Mouse (Mus musculus) embryonic stem cell, embryonic (primary cell): ENCODE measurements around the gene Peli2.

Experiments used
- CTCF ChIA-PET, 4 experiments: fragments of 300-600 bp in 2 of 4; fragments of 350-600 bp in 2 of 4; sonication (Branson Sonifier 250); formaldehyde crosslinking; loops; one replicate each; lab custom pipeline; 2022; ENCODE audit warnings: inconsistent platforms in 2 of 4; lab: Charles Lee
- POLR2A ChIA-PET, 4 experiments: fragments of 300-600 bp in 2 of 4; fragments of 350-600 bp in 2 of 4; sonication (Branson Sonifier 250); formaldehyde crosslinking; loops; one replicate each; lab custom pipeline; 2022; ENCODE audit warnings: antibody characterized with exemption in 4 of 4, inconsistent platforms in 1 of 4; lab: Charles Lee

Peli2 gene

DNA sequence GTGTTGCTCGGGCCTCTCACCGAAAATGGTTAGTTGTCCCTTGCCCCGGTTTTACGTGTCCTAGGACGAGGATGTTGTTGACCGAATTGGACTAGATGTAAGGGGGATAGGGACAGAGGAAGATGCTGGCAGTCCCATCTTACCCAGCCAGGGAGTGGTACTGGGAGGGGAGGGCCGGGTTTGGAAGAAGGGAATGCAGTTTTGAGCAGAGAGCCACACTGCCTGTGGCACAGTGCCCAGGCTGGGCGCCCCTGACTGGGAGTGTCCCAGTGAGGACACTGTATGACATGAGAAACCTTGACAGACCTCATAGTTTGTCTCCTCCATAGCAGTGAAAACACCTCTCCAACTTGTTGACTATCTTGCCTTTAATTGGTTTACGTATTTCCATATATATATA lies 45.8 kb downstream of the Peli2 start:
- ChIA-PET POLR2A (interaction anchor here in 1 of 4 experiments (0.7 kb wide), 1 partner anchor 29 kb away, joined by 3 read pairs; no protein-coding TSS in a partner anchor), CTCF (no interaction called here)

DNA sequence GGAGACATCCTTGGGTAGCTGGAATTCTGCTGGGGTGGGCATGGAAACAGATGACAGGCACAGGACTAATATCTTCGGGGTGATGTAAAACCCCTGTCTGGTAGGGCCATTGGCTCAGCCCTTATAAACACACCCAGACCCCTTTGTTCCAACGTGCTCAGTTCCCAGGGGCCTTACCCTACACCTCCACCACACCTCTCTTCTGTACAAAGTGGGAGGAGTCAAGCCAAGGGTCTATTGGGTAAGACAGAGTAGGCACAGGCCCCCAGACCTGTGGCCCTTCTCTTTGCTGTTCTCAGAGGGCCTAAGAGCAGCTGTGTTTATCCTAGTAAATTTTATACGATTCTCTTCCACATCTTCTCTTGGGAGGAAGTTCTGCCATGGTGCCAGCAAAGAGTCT lies 46.4 kb downstream of the Peli2 start:
- CTCF ChIA-PET, result interaction anchor here in 1 of 4 experiments (1.0 kb wide), 1 partner anchor 172 kb away, joined by 3 read pairs; no protein-coding TSS in a partner anchor
- POLR2A ChIA-PET, result interaction anchor here in 1 of 4 experiments (0.7 kb wide), 1 partner anchor 29 kb away, joined by 3 read pairs; no protein-coding TSS in a partner anchor

DNA sequence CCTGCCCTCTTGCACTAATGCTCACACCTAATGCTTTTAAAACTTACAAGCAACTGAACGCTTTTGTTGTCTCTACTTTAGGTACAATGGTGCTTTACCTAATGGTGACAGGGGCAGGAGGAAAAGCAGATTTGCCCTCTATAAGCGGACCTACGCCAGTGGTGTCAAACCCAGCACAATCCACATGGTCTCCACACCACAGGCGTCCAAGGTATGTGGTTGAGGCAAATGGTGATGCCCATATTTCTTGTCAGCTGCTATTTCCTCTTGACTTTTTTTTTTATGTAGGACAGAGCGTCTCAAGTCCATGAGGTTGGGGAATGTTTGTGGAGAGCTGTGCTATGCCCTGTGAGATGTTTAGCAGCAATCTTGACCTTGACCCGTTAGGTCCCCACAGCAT lies 47.5 kb downstream of the Peli2 start:
- ChIA-PET POLR2A (interaction anchor here in 1 of 4 experiments (0.6 kb wide), 2 partner anchors 9 to 39 kb away, joined by 3 to 4 read pairs; no protein-coding TSS in a partner anchor), CTCF (no interaction called here)

DNA sequence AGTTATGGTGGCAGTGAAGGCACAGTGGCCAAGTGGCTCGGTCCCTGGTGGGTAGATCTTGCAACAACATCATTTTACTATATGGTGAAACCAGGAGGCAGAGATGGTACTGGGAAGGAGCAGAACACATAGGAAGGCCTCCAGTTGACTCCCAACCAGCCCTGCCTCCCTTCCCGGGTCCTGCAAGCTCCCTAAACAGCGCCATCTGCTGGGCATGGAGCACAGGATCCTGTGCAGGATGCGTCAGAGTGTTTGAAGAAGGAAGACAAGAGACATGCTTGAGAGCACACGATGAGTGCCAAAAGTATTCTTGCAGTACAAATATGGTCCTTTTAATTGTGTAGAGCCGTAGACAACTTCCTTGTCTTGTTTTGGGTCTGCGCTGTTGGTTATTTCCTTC lies 49.3 kb downstream of the Peli2 start:
- CTCF ChIA-PET, result interaction anchor here in 3 of 4 experiments (0.6 to 1.6 kb wide), 11 partner anchors 10 to 384 kb away, joined by 3 to 8 read pairs (median 5); no protein-coding TSS in a partner anchor
- POLR2A ChIA-PET, result interaction anchor here in 1 of 4 experiments (0.8 to 1.2 kb wide), 4 partner anchors 8 to 80 kb away, joined by 3 read pairs; partner anchors contain the start of gene Peli2

DNA sequence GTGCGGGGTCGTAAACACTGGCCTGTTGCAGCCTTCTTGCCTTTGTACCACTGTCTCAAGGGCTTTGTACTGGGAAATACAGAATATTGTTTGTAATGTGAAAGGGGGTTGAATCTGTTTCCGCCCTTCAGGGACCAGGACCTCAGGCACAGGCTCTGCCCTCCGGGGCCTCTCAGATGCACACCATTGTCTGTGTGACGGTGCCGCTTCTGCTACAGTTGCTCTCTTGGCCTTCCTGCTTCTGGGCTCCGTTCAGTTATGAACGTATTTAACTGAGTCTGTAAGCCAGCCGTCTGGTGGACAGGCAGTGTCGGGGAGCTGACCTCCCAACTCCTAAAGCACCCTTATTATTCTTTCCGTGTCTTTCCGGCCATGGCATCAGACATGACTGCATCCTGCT lies 50.6 kb downstream of the Peli2 start:
- CTCF ChIA-PET, result interaction anchor here in 1 of 4 experiments (0.9 kb wide), 1 partner anchor 59 kb away, joined by 3 read pairs; no protein-coding TSS in a partner anchor
- POLR2A ChIA-PET, result interaction anchor here in 2 of 4 experiments (0.6 to 1.2 kb wide), 3 partner anchors 9 to 33 kb away, joined by 3 read pairs; no protein-coding TSS in a partner anchor

DNA sequence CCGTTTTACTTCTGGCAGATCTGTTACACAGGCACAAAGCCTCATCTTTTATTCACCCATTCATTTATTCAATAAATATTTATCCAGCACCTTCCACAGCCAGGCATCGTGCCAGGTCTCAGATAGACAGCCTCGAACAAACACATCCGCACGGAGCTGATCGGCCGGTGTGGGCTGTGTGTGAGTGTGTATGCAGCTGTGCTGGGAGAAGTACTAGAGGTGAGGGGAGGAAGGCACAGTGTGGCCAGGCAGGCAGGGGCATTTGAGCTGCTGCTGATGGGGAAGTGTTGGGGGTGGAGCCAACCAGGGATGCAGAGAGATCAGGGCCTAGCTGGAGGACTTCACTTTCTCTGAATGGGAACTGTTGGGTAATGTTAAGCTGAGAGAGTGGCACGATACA lies 51.4 kb downstream of the Peli2 start:
- POLR2A ChIA-PET, result interaction anchor here in 2 of 4 experiments (0.6 to 1.2 kb wide), 2 partner anchors 9 to 32 kb away, joined by 3 read pairs; no protein-coding TSS in a partner anchor

DNA sequence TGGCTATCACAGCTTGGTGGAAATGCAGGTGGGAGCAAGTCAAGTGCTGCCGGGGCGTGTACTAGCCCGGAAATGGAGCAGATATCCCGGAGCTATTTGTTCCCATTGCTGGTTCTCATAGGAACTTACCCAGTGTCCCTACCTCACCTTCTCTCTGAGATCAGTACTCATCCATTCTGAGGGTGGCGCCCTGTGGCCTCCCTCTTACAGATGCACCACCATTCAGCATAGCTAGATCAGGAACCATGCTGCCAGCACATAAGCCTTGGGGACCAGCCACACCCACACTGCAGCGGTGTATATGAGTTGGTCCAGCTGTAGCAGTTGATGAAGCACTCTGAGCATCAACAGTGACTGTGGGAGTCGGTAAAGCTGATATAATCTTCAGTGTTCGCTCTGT lies 52.3 kb downstream of the Peli2 start:
- CTCF ChIA-PET, result interaction anchor here in 1 of 4 experiments (0.9 kb wide), 1 partner anchor 10 kb away, joined by 3 read pairs; no protein-coding TSS in a partner anchor
- POLR2A ChIA-PET, result interaction anchor here in 1 of 4 experiments (1.2 to 1.4 kb wide), 3 partner anchors 9 to 48 kb away, joined by 3 to 4 read pairs (median 3); no protein-coding TSS in a partner anchor

More for the DNA sequence above, 51.4 kb downstream of the Peli2 start:
- CTCF ChIA-PET, result interaction anchor here in 2 of 4 experiments (0.6 to 0.9 kb wide), 2 partner anchors 11 to 323 kb away, joined by 3 to 4 read pairs; no protein-coding TSS in a partner anchor

DNA sequence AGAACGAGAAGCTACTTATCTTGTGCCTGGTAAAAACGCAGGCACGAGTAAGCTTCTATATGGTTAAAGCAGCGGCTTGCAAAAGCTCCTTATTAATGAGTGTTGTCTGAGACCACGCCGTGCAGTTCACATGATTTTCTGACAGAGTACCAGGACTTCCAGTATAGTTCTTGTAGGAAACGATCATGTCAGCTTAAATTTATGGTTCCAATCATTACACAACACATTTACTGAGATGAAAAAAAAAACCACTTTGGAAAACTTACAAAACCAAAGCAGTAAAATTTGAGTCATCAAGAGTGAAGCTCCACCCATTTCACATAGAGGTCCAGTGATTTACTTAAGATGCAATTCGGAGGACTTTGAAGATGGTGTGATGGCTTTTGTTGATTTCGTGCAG lies 53.2 kb downstream of the Peli2 start:
- ChIA-PET CTCF (interaction anchor here in 1 of 4 experiments (0.7 kb wide), 2 partner anchors 11 to 185 kb away, joined by 3 to 7 read pairs; no protein-coding TSS in a partner anchor), POLR2A (interaction anchor here in 1 of 4 experiments (0.9 to 1.8 kb wide), 3 partner anchors 9 to 18 kb away, joined by 3 to 6 read pairs (median 3); no protein-coding TSS in a partner anchor)

DNA sequence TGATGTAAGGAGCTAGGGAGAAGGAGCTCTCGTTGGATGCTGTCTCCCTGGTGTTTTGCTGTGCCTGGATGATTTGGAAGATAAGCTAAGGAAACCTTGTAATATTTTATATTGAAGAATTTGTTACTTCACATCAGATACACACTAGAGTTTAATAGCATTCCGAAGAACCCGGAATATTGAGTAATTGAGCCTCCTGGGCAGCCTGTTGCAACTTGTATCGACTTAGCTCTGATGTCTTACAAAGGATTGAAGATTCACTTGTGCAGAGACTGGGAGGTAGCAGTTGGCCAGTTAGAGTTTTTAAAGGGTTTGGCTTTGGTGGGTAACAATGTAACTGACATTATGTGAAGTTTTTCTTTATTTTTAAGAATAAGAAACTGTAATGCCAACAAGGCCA lies 53.7 kb downstream of the Peli2 start:
- CTCF ChIA-PET, result interaction anchor here in 1 of 4 experiments (0.7 kb wide), 1 partner anchor 11 kb away, joined by 3 read pairs; no protein-coding TSS in a partner anchor

DNA sequence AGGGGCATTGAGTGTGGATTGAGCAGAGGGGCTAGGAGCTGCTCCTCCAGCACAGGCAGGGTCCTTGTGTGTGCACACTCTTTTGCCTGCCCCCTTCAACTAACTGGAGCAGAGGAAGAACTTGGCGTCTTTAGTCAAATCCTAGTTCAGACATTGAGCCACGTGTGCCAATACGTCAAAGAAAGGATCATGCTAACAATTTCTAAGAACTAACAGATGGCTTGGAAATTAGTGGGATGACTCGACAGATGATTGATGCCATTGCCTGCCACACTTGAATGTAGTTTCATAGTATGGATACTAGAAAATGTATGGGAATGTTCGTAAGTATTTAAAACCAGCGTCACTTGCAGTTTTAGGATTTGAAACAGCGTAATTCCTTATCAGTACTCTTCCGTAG lies 54.5 kb downstream of the Peli2 start:
- CTCF ChIA-PET, result interaction anchor here in 1 of 4 experiments (0.5 kb wide), 1 partner anchor 804 kb away, joined by 5 read pairs; no protein-coding TSS in a partner anchor
- POLR2A ChIA-PET, result interaction anchor here in 1 of 4 experiments (1.8 kb wide), 1 partner anchor 11 kb away, joined by 6 read pairs; no protein-coding TSS in a partner anchor

More for the DNA sequence above, 53.7 kb downstream of the Peli2 start:
- POLR2A ChIA-PET, result interaction anchor here in 1 of 4 experiments (0.9 to 1.8 kb wide), 2 partner anchors 10 to 14 kb away, joined by 3 to 6 read pairs; no protein-coding TSS in a partner anchor

DNA sequence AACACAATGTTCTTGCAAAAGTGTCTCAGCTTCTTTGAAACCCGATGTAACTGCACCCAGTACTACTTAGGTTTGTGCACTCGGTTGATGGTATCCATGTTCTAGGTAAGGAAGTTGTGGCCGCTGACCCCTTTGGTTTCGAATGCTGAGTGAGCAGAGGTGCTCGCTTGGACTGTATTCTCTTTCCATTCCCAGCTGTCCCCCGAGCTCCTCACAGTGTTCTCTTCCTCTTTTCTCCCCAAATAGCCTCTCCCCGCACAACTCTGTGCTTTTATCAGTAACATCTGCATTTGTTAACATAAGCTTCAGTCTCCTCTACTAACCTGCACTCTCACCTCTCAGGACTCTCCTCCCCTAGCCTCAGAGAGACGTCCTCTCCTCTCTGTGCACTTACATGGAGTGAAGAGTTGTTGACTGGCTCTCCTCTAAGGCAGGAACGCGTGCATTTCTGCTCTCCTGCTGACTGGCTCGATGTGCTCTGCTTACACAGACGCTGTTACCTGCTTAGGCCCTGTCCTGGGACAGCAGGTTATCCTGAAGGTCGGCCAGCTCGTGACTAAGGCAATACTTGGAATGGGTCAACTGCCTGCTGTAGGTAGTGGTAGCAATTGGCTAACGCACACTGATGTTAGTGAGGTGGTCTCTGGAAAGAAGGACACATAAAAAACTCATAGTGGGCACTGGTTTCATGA lies 57.8 kb downstream of the Peli2 start:
- CTCF ChIA-PET, result interaction anchor here in 2 of 4 experiments (0.6 to 1.5 kb wide), 2 partner anchors 180 to 349 kb away, joined by 3 to 18 read pairs; no protein-coding TSS in a partner anchor
- POLR2A ChIA-PET, result interaction anchor here in 2 of 4 experiments (0.6 to 1.3 kb wide), 6 partner anchors 9 to 343 kb away, joined by 3 to 6 read pairs (median 3); no protein-coding TSS in a partner anchor

DNA sequence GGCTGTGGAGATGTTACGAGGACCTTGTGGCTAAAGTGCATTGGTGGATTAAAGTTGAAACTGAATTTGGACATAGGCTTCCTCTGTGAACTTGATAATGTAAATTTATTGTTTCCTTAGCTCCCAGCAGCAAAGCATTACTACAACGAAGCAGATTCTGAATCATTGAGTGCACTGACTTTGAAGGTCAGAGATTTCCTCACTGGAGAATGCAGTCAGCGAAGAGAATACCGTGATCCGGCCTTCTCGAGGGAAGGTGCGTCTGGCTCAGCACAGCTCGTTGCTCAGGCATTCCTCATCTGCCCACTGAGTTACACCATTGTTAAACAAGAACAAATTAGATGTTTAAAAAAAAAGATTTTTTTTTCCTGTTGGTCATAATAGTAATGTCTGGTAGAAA lies 58.4 kb downstream of the Peli2 start:
- ChIA-PET POLR2A (interaction anchor here in 2 of 4 experiments (0.6 to 1.3 kb wide), 5 partner anchors 9 to 344 kb away, joined by 3 to 6 read pairs (median 3); no protein-coding TSS in a partner anchor), CTCF (no interaction called here)

DNA sequence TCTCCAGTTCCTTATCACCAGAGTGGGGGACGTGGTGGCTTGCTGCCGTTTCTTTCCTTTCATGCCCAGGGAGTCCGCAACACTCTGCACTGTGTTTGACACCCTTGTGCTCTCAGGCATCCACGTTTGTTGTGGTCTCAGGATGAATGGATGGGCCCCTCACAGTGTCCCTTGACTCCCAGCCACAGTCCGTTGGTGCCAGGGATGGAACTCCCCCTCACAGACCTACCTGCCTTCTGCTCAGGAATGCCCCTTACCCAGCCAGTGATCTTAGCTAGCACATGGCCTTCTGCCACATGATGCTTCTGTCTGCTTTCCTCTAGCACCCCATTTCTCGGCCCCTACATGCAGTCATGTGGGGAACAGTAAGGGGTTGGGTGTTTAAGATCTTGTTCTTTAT lies 65.7 kb downstream of the Peli2 start:
- ChIA-PET POLR2A (no interaction called here), CTCF (no interaction called here)

DNA sequence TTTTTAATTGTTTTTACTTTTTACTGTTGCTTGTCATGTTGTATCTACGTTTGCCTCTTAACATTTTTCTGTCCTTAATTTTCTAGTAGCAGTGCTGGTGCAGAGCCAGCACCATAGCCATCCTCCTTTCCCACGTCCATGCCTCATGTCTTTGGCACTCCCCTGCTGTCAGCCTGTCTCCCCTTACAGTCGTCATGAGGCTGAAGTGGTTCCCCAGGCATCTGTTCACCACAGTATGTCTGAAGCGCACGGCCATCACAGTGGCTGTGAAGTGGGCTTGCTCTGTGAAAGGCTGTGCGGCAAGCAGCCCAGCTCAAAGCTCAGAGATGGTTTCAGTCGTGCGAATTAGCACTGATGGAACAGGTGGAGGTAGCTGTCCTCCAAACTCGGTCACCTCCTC lies 66.5 kb downstream of the Peli2 start:
- CTCF ChIA-PET, result no interaction called here

DNA sequence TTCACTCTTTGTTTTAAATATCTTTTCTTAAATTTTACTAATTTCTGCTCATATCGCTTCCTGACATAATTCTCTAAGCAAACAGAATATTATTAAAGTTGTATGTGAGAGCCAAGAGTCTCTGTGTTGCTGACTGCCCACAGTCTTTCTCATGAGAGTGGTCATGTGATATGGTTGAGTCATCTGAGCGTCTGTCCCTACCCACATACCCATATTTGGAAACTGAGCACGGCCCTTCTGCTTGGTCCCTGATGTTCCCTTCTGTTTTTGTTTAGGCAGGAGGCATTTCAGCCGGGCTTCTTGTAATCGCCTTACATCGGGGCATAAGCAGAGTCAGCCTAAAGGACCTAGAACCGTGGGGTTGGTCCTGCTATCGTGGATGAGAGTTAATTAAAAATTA lies 68.7 kb downstream of the Peli2 start:
- ChIA-PET POLR2A (no interaction called here), CTCF (interaction anchor here in 1 of 4 experiments (0.6 kb wide), 1 partner anchor 28 kb away, joined by 3 read pairs; no protein-coding TSS in a partner anchor)

More for the DNA sequence above, 66.5 kb downstream of the Peli2 start:
- POLR2A ChIA-PET, result interaction anchor here in 3 of 4 experiments (0.5 to 1.9 kb wide), 4 partner anchors 9 to 804 kb away, joined by 3 to 6 read pairs (median 3); no protein-coding TSS in a partner anchor

DNA sequence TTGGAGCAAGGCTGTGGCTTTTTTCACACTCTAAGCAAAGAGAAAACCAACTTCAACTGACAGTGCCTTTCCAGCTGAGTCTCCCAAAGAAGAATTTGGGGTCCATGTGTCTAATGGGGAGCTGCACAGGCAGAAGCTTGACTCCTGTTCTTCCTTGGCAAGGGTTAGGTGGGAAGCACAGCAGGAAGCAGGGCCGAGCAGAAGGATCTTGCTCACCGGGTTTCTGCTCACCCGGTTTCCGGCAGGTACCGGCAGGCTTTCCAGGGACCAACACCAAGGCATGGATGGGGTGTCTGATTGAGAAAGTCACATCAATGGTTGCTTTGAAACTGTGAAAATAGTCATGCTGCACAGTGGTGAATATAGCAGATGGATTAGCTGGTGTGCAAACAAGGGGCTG lies 70.3 kb downstream of the Peli2 start:
- ChIA-PET POLR2A (interaction anchor here in 1 of 4 experiments (0.7 to 1.5 kb wide), 4 partner anchors 10 to 195 kb away, joined by 3 to 4 read pairs (median 3); no protein-coding TSS in a partner anchor), CTCF (interaction anchor here in 1 of 4 experiments (1.4 kb wide), 1 partner anchor 21 kb away, joined by 3 read pairs; no protein-coding TSS in a partner anchor)

DNA sequence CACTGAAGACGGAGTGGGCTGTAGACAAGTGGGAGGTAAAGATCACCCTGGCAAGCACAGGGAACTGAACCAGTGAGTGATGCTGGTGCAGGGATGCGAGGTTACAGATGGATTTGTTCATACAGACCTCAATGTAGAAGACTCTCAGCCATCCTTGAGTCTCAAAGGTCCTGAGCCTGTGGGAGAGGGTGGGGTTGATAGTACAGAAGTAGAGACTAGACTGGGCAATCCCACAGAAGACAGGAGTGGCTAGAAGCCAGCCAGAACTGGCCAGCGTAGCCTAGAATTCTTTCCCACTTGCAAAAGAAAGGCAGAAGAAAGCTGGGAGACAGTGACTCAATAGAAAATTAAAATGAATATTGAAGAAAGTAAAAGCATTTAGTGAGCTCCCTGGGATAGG lies 71.3 kb downstream of the Peli2 start:
- POLR2A ChIA-PET, result interaction anchor here in 1 of 4 experiments (0.8 to 1.5 kb wide), 3 partner anchors 11 to 19 kb away, joined by 3 read pairs; no protein-coding TSS in a partner anchor
- CTCF ChIA-PET, result no interaction called here

DNA sequence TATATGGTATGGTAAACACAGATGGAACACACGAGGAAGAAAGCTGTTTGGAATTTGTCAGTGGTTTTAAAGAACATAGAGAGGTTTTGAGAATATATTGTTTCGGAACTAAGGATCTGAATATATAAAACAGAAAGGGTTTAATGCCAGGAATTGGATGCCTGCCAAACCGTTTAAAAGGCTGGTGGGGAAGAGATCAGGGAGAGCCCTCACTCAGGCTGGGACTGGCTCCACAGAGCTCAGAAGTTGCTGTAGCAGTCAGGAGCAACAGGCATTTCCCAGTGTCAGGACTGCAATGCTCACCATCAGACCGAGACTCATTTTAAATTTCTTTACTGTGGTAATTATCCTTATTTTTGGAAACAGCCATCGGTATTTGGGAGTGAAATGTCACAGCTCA lies 76.2 kb downstream of the Peli2 start:
- POLR2A ChIA-PET, result interaction anchor here in 1 of 4 experiments (0.6 kb wide), 1 partner anchor 18 kb away, joined by 3 read pairs; no protein-coding TSS in a partner anchor
- CTCF ChIA-PET, result no interaction called here
